Mouse (Mus musculus): ENCODE data around the gene Mapk9.

DNA sequence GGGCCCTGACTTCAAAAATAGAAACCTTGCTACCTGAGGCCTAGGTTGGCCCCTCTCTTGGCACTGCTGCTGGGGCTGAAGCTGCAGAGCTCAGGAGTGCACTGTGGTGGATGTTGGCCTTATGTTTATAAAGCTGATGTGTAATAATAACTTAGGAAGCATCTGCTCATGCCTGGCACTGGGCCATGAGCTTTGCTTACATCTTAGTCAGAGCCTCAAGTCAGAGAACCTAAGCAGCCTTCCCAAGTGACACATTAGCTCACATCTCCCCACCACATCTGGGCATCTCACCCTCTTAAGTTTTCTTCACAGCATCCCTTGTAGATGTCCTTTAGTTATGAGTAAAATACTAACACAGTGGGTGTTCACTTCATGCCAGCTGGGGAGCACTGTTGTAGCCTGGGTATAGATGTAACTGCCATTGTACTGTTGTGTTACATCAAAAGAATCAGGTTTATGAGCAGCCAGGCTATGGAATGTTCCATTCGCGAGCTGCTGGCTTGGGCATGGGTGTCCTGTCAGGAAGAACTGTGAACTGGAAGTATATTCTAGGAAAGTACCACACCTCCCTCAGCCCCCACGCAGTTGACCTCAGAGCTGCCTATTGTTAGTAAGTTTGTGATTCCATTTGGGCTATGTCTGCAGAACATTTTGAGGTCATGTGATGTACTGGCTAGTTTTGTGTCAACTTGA lies 33.5 kb downstream of the Mapk9 start:
- TF ChIP-seq CHD2 (IDR thresholded peaks at IDR 0.05; ENCODE audit: low read length) (no peak), TAL1 (IDR thresholded peaks at IDR 0.05; ENCODE audit: low read length) (no peak), SMC3 (IDR thresholded peaks at IDR 0.05; ENCODE audit: low read depth, low read length) (no peak), GATA1 (IDR thresholded peaks at IDR 0.05; ENCODE audit: low read depth, low read length) (no peak), EP300 (IDR thresholded peaks at IDR 0.05; ENCODE audit: low read depth in 1 of 2, low read length in 2 of 2) (no peak), MXI1 (IDR thresholded peaks at IDR 0.05; ENCODE audit: low read depth, low read length) (no peak), GABPA (IDR thresholded peaks at IDR 0.05; ENCODE audit: low read depth, low read length) (no peak), CTCF (IDR thresholded peaks at IDR 0.05 in 2 of 3, conservative IDR thresholded peaks at IDR 0.05 in 1 of 3; ENCODE audit: control insufficient read depth in 1 of 3, insufficient read depth in 1 of 3, low read depth in 2 of 3, low read length in 3 of 3, poor library complexity in 1 of 3, severe bottlenecking in 1 of 3) (no peak), MAFK (IDR thresholded peaks at IDR 0.05; ENCODE audit: borderline replicate concordance, low read depth, low read length) (no peak), E2F4 (IDR thresholded peaks at IDR 0.05; ENCODE audit: borderline replicate concordance, low read depth, low read length) (no peak)

All from MEL (cell line).